Mouse (Mus musculus): ENCODE data around the gene Arhgdia.
"Not testable (repeated sequence)": the region's sequence is repeated elsewhere in the genome, so short reads cannot be mapped to it uniquely, and the experiment has no call there.

The Arhgdia gene

DNA sequence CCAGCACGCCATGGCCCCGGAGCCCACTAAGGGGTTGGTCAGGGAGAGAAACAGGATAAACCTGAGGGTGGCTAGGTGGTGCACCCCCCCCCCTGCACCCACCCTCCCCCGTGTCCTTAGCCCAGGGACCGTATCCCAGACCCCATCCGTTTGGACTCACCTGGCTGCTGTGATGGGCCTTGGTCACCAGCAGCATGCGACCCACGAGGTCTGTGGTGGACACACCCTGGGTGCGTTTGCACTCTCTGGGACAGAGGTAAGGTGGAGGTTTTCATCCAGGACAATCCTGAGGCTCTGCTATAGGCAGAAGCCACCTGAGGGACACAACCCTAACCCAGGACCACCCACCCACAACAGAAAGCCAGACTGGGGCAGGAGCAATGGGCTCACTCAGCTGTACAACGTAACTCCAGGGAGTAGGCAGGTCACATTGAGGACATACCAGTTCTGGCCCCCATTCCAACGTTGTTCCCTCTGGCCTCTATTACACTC lies 32.1 kb upstream of the Arhgdia start:
- DNase-seq (ENCODE audit: low spot score) = no peak

DNA sequence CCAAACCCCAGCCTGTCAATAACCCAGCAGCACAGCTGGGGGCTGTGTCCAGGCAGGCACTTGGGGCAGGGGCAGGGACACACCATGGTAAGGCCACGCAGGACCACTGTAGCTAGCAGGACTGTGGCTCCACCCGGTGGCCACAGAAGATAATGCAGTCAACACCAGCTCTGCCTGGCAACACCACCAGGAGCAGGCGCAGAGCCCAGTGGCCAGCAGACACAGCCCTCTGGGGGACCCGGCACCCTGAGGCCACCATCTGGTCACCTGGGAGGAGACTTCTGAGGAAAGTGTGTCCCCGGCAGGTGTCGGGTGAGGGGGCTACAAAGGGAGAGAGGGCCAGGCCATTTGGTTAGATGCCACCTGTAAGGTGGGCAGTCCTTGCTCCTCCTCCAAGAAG lies 31.3 kb upstream of the Arhgdia start:
- DNase-seq (ENCODE audit: low spot score) = peak; percentile 68

GRCm38 (mm10) chr11:120610477-120611046 lies 29.1 kb upstream of the Arhgdia start:
- no peak for DNase-seq (ENCODE audit: low spot score)

DNA sequence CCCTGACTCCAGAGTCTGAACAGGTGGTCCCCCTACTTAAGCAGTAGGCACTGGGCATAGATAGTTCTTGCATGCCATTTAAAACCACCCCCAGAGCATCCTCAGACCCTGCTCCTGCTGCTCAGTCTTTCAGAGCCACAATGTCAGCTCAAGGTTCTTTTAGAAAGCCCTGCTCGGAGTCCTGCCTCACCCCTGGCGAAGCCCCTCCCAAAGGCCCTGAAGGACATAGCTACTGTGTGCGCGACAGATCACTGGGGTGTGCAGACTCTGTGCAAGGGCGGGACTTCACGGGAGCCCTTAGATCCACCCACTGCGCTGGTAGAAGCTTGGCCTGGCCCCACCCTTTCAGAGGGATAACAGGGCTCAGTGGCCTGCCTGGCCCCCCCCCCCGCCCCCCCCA lies 27.8 kb upstream of the Arhgdia start:
- DNase-seq (ENCODE audit: low spot score) = no peak

DNA sequence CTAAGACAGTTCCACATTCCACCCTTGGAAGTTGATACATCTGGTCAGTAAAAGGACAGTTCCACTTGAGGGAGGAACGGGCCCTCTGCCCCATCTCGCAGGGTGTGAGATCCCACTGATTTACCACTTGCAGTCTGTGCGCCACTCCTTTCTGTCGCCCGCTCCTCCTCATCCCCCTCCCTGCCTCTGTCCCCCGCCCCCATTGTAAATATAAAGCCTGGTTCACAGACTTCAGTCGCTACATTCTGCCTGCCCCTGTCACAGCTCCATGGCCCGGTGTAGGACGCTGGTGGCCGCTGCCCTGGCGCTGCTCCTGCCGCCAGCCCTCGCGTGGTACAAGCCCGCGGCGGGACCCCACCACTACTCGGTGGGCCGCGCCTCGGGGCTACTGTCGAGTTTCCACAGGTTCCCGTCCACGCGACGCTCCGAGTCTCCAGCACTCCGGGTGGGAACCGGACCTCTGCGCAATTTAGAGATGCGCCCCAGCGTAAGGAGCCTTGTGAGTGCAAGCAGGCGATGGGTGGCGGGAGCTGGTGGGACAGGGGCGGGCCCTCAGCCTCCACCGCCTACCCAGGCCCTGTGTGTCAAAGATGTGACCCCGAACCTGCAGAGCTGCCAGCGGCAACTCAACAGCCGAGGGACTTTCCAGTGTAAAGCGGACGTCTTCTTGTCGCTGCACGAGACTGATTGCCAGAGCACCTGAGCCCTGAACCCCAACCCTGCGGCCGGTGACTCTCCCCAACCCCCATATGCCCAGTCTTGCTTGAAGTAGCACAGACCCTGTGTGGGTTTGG lies 27.0 kb upstream of the Arhgdia start, which contains the start of gene Npb:
TSS of gene Npb (plus strand) at position 237 of the 794 bp plus-strand sequence.
- no peak for DNase-seq (ENCODE audit: low spot score)

DNA sequence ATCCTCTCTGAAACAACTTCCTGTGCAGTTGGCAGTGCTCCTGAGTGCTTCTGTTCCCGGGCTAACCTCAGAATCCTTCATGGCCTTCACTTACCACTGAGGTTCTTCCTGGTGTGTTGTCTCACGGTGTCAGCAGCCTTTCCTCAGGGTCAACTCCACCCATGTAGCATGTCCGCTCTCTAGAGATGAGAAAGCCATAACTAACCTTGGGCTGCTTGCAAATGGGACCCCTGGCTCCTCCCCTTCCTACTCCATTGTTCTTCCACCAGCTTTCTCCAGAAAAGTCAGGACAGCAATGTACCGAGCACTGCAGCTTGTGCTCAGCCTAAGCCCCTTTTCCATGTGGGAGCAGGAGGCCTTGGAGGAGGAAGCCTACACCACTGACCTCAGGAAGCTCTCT lies 25.3 kb upstream of the Arhgdia start:
- DNase-seq (ENCODE audit: low spot score) = no peak

GRCm38 (mm10) chr11:120605667-120606066 lies 24.2 kb upstream of the Arhgdia start:
- DNase-seq (ENCODE audit: low spot score) = no peak

GRCm38 (mm10) chr11:120603545-120603944 lies 22.1 kb upstream of the Arhgdia start:
- no peak for DNase-seq (ENCODE audit: low spot score)

- no peak for DNase-seq (ENCODE audit: low spot score)
These were observed 19.3 kb upstream of the Arhgdia start for GRCm38 (mm10) chr11:120600716-120601115.

DNA sequence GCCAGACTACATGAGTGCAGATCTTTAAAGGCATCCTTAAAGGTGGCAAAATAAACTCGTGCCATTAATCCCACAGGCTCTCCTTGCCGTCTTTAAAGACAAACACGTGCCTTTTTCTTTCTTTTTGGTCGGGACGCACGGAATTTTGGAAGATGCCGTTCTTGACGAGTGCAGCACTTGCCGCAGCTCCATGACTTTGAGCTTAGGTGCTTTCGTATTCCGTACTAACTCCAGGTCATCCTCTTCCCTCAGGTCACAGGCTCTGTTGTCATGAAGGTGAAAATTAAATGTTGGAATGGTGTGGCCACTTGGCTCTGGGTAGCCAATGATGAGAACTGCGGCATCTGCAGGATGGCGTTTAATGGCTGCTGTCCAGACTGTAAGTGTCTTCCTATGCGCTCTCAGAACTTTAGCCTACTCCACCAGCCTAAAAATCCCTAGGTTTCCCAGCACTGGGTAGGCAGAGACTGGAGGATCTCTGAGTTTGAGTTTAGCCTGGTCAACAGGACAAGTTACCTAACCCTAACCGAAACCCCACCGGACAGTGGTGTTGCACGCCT lies 17.6 kb upstream of the Arhgdia start:
- DNase-seq (ENCODE audit: low spot score) = no peak

GRCm38 (mm10) chr11:120598283-120598989 lies 17.0 kb upstream of the Arhgdia start, which contains the start of the genes Alyref and Anapc11:
TSS of gene Alyref (minus strand) at chr11:120598365.
TSS of gene Anapc11 (plus strand) at chr11:120598421.
- peak; percentile 95 for DNase-seq (ENCODE audit: low spot score)

GRCm38 (mm10) chr11:120597240-120598235 lies 16.1 kb upstream of the Arhgdia start:
- no peak for DNase-seq (ENCODE audit: low spot score)

DNA sequence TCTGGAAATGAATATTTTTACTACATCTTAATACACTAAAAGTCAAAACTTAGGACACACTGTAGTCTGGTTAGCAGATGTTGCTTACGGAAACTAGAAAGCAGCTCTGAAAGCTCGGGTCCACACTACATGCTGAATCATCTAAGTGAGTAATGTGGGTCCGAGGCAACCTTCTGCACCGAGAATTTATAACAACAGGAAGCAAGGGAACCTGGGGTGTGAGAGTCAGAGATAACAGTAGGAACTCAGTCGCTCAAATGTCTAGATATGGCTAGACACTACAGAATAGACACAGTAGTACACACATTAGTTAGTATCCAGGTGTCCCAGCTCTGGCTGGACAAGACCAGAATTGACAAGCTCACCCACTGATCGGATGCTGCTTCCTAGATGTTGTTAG lies 7.1 kb upstream of the Arhgdia start:
- DNase-seq (ENCODE audit: low spot score) = no peak

DNA sequence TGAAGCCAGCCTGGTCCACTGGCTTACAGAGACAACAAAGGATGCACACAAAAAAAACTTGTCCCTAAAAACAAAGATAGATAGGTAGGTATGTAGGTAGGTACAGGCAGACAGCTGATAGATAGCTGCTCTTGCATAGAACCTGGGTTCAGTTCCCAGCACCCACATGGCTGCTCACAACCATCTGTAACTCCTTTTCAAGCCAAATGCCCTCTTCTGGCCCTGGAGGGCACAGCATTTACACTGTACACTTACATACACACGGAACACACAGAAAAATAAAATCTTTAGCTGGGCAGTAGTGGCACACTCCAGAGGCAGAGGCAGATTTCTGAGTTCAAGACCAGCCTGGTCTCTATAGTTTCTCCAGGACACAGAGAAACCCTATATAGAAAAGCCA lies 2.5 kb upstream of the Arhgdia start:
- DNase-seq (ENCODE audit: low spot score) = no peak

GRCm38 (mm10) chr11:120582982-120583293 lies 1.5 kb upstream of the Arhgdia start:
- not testable (repeated sequence) for DNase-seq (ENCODE audit: low spot score)

DNA sequence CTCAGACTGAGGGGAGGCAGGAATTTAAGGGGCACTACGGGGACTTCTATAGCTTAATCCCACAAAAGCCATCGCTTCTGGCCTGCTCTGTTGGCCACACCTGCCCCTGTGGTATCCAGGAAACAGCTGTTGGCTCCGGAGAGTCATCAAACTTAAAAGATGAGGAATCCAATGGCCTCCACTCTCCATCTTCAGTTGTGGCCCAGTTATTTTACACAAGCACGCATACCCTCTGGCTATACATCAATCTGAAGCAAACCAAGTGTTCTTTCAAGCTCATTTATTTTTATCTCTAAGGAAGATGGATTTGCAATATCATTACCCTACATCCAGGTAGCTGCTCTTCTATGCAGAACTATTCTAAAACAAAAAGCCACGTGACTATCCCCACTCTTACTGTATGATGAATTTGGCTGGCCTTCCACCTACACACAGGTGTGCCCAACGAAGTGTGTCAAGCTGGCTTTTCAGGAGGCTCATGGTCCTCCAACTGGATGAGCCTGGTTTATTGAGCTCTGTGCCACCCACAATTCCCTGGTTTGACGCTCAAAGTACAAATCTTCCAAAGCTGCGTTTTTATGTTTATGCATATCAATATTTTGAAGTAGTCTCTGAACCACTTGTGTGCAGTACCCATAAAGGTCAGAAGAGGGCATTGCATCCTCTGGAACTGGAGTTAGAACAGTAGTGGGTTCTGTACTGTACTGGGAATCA lies 1.0 kb upstream of the Arhgdia start:
- DNase-seq (ENCODE audit: low spot score) = peak; percentile 60

DNA sequence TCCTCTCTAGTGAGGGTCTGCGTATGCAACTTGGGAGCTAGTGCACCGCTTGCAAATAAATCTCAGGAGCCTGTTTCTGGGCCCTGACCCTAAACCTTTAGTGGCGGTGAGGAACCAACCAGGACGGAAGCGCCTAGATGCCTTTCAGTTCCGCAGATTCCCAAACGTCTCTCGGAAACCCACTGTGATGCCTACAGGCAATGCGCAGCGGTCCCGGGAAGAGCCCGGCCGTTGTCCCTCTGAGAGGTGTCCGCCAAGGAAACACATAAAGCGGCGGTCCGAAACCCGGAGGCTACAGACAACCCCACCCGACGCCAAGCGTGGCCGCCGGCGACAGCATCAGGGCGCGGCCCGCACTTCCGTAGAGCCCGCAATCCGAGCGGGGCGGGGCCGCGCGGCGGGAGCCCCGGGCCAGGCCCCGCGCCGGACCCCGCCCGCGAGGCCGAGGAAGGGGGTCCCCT lies 523 bp downstream of the Arhgdia start:
- DNase-seq (ENCODE audit: low spot score) = peak; percentile 40

GRCm38 (mm10) chr11:120580190-120580589 lies 1.2 kb downstream of the Arhgdia start:
- DNase-seq (ENCODE audit: low spot score) = peak; percentile 39

GRCm38 (mm10) chr11:120579316-120580107 lies 1.9 kb downstream of the Arhgdia start:
- DNase-seq (ENCODE audit: low spot score) = peak; percentile 76

Data from lung, postnatal 25 days (tissue).